Mouse (Mus musculus): Measurements from ENCODE around the gene Fstl4. TPM values are rescaled to one million over a fixed set of nuclear protein-coding genes. Genes with fewer than 3 reads are reported as not detected.
A peak's percentile ranks its signal among the peaks of the same experiment; 100 is the strongest.

Gene Fstl4
- polyA plus RNA-seq, 1 experiment from 2014 or later = 1.5 TPM

DNA sequence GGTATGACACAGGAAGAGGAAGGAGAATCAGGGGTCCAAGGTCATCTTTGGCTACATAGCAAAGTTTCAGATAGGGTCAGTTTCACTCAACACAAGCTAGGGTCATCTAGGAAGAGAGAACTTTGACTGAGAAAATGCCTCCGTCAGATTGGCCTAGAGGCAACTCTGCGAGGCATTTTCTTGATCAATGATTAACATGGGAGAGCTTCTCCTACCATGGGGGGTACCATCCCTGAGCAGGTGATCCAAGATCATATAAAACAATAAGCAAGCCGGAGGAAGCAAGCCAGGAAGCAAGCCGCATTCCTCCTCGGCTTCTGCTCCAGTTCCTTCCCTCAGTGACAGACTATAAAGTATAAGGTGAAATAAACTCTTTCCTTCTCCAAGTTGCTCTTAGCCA, 337.3 kb downstream of the Fstl4 start:
- Histone ChIP-seq H3K27me3 (0 out of 2 replicates have a peak, but pooled peaks cover 3% of the 10 kb centered on the region), H3K9me3 (replicated peaks) (no peaks in the 10 kb centered on the region), H3K4me1 (peaks cover 33% of the 10 kb centered on the region), H3K27ac (no peak overlapping the region), H3K4me2 (no peak overlapping the region), H3K4me3 (replicated peaks) (no peak overlapping the region), H3K9ac (no peak overlapping the region), H3K36me3 (no peaks in the 10 kb centered on the region)
- ATAC-seq (replicated peaks; ENCODE audit: low FRiP score) = no peak
- WGBS = 52% methylated on average over 5 of the region's 5 CpGs

DNA sequence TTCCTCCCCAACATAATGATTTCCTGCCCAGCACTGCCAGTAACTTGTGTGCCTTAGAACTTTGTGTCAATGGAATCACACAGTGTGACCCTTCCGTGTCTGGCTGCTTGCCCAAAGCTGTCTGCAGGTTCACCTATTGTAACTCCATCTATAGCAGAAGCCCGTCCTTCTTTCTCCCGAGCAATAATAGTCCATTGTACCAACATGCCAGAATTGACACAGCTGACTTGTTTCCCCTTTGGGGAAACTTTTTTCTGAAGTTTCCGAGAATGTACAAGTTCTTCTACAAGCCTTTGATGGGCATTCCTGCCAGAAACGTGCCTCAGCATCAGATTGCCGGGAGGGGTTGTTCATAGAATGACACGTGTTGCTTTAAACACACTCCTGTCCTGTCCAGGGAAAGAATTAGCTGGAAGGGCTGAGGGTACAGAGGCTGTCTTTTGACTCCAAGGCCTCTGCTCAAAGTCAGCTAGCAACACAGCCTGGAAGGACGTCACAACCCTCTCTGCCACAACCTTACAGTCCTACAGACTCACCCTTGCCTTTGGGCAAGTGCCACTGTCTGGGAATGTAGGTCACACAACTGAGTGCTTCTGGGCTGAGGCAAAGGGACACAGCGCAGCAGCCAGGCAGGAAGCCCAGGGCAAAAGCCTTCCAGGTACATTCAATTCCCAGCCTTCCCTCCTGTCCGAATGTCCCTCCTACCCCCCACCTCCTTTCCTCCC, 339.3 kb downstream of the Fstl4 start:
- no peak overlapping the region for H3K9ac ChIP-seq
- no peak overlapping the region for H3K4me2 ChIP-seq
- H3K4me1 ChIP-seq = peaks cover 31% of the 10 kb centered on the region
- H3K9me3 ChIP-seq (replicated peaks) = no peaks in the 10 kb centered on the region
- 56% methylated on average over 10 of the region's 10 CpGs for WGBS
- peak overlapping the region; percentile 70 for H3K27ac ChIP-seq
- H3K36me3 ChIP-seq = no peaks in the 10 kb centered on the region
- no peaks in the 10 kb centered on the region for H3K27me3 ChIP-seq
- no peak overlapping the region for H3K4me3 ChIP-seq (replicated peaks)
- ATAC-seq (replicated peaks; ENCODE audit: low FRiP score) = no peak

DNA sequence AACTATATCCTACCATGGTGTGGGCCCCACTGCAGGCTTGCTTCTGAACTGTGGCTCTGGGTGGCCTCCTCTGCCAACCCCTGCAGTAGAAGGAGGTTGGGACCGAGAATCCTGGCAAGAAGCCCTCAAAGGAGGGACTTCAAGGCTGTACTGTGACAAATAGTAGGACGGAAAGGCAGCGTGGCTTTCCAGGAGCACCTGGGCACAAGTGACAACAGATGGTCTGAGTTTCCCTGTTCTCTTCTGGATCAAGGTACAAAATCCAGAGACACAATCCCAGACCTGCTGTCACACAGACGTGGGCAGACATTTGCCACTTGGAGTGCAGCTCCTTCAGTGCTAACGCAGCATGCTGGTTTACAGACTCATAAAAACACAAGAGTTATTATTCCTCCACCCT, 343.3 kb downstream of the Fstl4 start:
- Histone ChIP-seq H3K9ac (no peak overlapping the region), H3K27me3 (no peaks in the 10 kb centered on the region), H3K4me1 (peaks cover 20% of the 10 kb centered on the region), H3K4me3 (replicated peaks) (no peak overlapping the region), H3K4me2 (no peak overlapping the region), H3K27ac (no peak overlapping the region), H3K36me3 (no peaks in the 10 kb centered on the region), H3K9me3 (replicated peaks) (no peaks in the 10 kb centered on the region)
- 55% methylated on average over 5 of the region's 5 CpGs for WGBS
- ATAC-seq (replicated peaks; ENCODE audit: low FRiP score) = no peak

DNA sequence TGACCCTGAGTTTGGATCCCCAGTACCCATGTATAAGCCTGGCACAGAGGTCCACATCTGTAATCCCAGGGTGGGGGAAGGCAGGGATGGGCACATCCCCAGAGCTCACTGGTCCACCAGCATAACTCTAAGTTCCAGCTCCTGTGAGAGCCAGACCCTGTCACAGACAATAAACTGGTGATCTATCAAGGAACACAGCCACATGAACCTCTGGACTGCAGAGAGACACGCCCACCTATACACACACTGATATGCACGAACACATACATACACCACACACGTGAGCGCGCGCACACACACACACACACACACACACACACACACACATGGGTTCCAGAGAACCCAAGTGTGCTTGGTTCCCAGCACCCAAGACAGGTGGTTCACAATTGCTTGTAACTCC, 344.4 kb downstream of the Fstl4 start:
- no peak for ATAC-seq (replicated peaks; ENCODE audit: low FRiP score)
- Histone ChIP-seq H3K4me3 (replicated peaks) (no peak overlapping the region), H3K9ac (no peak overlapping the region), H3K9me3 (replicated peaks) (no peaks in the 10 kb centered on the region), H3K27me3 (peaks cover 2% of the 10 kb centered on the region; the same call in 1 of the 2 replicates), H3K36me3 (no peaks in the 10 kb centered on the region), H3K4me2 (no peak overlapping the region), H3K4me1 (peaks cover 20% of the 10 kb centered on the region), H3K27ac (no peak overlapping the region)
- WGBS = 89% methylated on average over 6 of the region's 6 CpGs

DNA sequence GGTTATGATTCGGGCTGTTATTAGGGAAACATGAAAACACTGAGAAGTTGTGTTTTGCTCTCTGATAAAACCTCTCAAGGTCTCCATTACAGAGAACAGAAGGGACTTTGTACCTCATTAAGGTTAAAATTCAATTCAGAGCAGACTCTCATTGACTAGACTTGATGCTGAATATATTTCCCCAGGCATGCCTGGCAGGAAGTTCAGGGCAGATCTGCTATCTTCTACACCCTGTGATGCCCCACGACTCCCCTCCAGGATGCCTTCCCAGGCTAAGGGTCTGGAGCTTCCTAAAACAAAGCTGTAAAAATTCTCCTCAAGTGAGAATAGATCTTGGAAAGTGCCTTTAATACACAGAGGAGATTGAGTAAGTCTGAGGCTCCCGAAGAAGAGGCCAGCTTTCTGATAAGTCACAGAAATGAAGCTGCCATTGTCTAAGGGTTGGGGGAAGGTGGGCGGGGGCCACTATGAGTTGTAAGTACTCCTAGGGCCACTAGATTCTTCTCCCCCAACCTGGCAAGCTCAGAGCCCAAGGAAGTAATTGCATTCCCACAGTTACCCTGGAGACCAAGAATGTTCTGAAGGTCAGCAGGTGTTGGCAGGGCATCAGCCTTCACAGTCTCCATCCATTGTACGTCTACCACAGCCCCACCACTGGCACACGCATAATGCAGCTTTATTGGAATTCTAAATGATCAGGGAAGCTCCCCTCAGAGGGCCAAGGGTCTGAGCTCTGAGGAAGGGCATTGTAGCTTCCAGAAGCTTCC, 345.4 kb downstream of the Fstl4 start:
- no peak overlapping the region for H3K4me2 ChIP-seq
- no peaks in the 10 kb centered on the region for H3K9me3 ChIP-seq (replicated peaks)
- 63% methylated on average over 6 of the region's 6 CpGs for WGBS
- peaks cover 17% of the 10 kb centered on the region for H3K4me1 ChIP-seq
- peak overlapping the region; percentile 51 for H3K27ac ChIP-seq
- H3K9ac ChIP-seq = no peak overlapping the region
- H3K4me3 ChIP-seq (replicated peaks) = no peak overlapping the region
- no peak for ATAC-seq (replicated peaks; ENCODE audit: low FRiP score)
- peaks cover 4% of the 10 kb centered on the region; the same call in 1 of the 2 replicates for H3K27me3 ChIP-seq
- H3K36me3 ChIP-seq = no peaks in the 10 kb centered on the region

DNA sequence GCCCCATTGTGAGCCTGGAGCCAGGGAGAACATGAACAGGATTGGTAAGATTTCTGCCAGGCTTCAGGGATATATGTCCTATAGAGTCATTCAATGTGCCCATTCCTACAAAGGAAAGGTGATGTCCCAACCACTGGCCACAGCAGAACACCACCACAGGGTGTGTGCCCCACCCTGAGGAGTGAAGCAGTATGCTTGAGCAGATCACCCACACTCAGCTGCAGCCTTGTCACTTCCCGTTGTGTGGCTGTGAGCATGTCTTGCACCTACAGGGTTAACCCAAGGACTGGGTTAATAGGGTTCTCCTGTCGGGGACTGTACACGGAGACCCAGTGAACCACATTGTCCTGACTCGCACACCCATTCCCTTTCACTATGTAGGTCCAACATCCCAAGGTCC, 351.3 kb downstream of the Fstl4 start:
- 65% methylated on average over 4 of the region's 4 CpGs for WGBS

DNA sequence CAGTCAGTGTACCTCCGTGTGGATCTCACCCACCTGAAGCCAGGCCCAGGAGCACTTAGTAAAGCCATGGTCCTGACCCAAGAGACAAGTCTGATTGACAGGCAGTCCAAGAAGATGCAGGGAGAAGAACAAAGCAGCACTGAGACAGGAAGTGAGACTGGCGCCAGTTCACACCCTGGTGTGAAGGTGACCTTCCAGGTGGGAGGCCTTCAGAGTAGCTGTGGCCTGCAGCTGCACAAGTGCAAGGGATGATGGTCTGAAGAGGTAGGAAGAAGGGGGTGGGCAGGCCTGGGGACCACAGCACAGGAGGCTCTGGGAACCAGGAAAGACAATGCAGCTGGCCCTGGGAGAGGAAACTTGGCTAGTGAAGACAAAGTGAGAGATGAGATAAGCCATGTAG, 351.9 kb downstream of the Fstl4 start:
- Histone ChIP-seq H3K4me3 (replicated peaks) (no peak overlapping the region), H3K4me1 (peaks cover 16% of the 10 kb centered on the region), H3K4me2 (no peak overlapping the region), H3K27me3 (peaks cover 4% of the 10 kb centered on the region), H3K9ac (no peak overlapping the region), H3K27ac (no peak overlapping the region), H3K9me3 (replicated peaks) (no peaks in the 10 kb centered on the region), H3K36me3 (no peaks in the 10 kb centered on the region)
- WGBS = 55% methylated on average over 2 of the region's 2 CpGs
- no peak for ATAC-seq (replicated peaks; ENCODE audit: low FRiP score)

More for the DNA sequence above, 351.3 kb downstream of the Fstl4 start:
- H3K4me3 ChIP-seq (replicated peaks) = no peak overlapping the region
- H3K9ac ChIP-seq = no peak overlapping the region
- H3K4me2 ChIP-seq = no peak overlapping the region
- H3K36me3 ChIP-seq = no peaks in the 10 kb centered on the region
- peaks cover 13% of the 10 kb centered on the region for H3K4me1 ChIP-seq
- no peak overlapping the region for H3K27ac ChIP-seq
- ATAC-seq (replicated peaks; ENCODE audit: low FRiP score) = no peak
- peaks cover 4% of the 10 kb centered on the region for H3K27me3 ChIP-seq
- H3K9me3 ChIP-seq (replicated peaks) = no peaks in the 10 kb centered on the region

DNA sequence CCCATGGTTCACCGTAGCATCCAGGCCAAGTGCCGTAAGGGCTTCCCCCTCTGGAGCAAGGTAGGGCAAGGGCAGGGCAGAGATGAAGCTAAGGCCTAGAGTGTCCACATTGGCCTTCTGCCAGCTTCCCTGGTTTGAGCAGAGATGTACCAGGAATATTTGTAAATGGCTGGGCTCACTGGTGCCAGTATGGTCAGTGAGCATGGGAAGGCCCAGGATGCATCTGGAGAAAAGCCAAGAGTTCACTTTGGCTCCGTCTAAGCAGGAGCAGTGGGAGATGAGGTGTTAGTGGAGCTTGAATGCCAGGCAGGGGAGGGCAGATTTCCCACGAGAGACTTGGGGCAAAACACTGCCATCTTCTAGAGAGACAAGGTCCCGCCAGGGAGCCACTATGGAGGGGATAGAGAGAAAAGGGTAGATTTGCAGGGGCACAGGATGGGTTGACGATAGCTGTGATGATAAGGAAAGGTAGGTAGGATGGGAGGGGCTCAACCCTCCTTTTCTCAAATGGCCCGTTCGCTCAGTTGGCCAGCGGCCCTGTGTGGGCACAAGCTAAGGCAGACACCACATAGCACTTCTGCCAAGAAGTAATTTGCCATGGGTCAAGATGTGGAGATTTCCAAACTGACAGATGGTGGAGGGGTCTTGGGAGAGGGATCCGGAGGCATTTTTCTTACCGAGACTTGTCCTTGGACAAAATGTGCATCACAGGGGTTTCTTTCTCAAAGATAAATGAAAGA, 354.0 kb downstream of the Fstl4 start:
- peaks cover 12% of the 10 kb centered on the region; the same call in 1 of the 2 replicates for H3K4me1 ChIP-seq
- no peaks in the 10 kb centered on the region for H3K36me3 ChIP-seq
- ATAC-seq (replicated peaks; ENCODE audit: low FRiP score) = no peak
- no peaks in the 10 kb centered on the region for H3K9me3 ChIP-seq (replicated peaks)
- 87% methylated on average over 11 of the region's 11 CpGs for WGBS
- H3K4me3 ChIP-seq (replicated peaks) = no peak overlapping the region
- no peak overlapping the region for H3K4me2 ChIP-seq
- no peak overlapping the region for H3K27ac ChIP-seq
- peaks cover 4% of the 10 kb centered on the region for H3K27me3 ChIP-seq
- H3K9ac ChIP-seq = no peak overlapping the region

DNA sequence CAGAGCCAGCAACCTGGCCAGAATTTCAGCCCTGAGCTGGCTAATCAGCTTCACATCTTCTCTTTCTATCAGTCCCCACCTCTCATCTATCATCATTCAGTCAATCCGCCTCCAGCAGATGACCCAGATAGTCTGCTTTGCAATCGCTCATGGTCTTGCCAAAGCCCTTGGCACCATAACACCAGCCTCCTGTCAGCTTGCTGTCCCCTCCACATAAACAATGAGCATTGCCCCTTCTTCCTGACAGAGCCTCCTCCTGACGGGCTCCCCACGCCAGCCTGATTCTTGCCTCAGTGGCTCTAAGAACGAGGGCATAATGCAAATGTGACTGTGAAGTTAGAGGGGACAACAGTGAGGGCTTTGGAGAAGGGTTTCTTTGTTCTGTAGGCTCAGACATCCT, 355.5 kb downstream of the Fstl4 start:
- Histone ChIP-seq H3K36me3 (no peaks in the 10 kb centered on the region), H3K4me2 (no peak overlapping the region), H3K27me3 (no peaks in the 10 kb centered on the region; the same call in 1 of the 2 replicates), H3K9ac (no peak overlapping the region), H3K27ac (no peak overlapping the region), H3K4me3 (replicated peaks) (no peak overlapping the region), H3K4me1 (peaks cover 12% of the 10 kb centered on the region; the same call in 1 of the 2 replicates), H3K9me3 (replicated peaks) (no peaks in the 10 kb centered on the region)
- WGBS = 86% methylated on average over 5 of the region's 5 CpGs
- no peak for ATAC-seq (replicated peaks; ENCODE audit: low FRiP score)

DNA sequence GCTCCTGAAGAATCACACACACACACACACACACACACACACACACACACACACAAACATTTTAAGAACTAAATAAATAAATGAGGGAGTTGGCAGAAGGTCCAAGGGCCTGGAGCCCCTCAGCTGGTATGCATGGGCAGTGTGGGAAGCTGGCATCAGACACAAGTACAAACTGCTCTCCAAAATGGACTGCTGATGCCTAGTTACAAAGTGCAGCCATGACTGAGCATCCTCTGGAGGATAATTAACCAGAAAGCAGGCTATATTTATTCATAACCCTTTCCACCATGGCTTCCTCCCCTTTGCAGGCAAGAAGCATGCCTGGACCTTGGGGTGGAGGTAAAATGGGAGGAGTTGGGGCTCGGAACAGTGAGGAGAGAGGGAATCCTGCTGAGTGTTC, 356.8 kb downstream of the Fstl4 start:
- peaks cover 12% of the 10 kb centered on the region; the same call in 1 of the 2 replicates for H3K4me1 ChIP-seq
- ATAC-seq (replicated peaks; ENCODE audit: low FRiP score) = peak; percentile 46; the same call in 1 of the 2 replicates
- no peak overlapping the region for H3K27ac ChIP-seq
- no peak overlapping the region for H3K9ac ChIP-seq
- WGBS = 52% methylated on average over 1 of the region's 1 CpGs
- no peak overlapping the region for H3K4me3 ChIP-seq (replicated peaks)
- no peaks in the 10 kb centered on the region for H3K27me3 ChIP-seq
- H3K36me3 ChIP-seq = no peaks in the 10 kb centered on the region
- H3K4me2 ChIP-seq = no peak overlapping the region
- no peaks in the 10 kb centered on the region for H3K9me3 ChIP-seq (replicated peaks)

DNA sequence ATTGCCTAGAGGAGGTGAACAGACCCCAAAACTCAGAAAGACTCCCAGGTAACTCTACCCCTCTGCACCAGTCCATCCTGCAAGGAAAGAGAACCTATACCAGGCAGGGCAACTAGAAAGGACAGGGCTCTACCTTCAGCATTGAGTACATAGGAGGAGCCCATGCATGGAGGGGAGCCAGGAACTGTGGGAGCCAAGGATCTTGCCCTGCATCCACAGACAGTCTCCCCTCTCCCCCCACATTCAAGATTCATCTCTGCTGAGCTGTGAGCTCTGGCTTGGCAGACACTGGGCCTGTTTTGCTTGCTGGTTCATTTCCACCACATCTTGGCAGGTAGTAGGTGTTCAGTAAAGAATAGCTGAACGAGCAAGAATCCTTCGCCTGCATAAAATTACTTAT, 360.4 kb downstream of the Fstl4 start:
- Histone ChIP-seq H3K36me3 (no peaks in the 10 kb centered on the region), H3K4me1 (0 out of 2 replicates have a peak, but pooled peaks cover 5% of the 10 kb centered on the region), H3K4me3 (replicated peaks) (no peak overlapping the region), H3K27me3 (no peaks in the 10 kb centered on the region), H3K4me2 (no peak overlapping the region), H3K27ac (no peak overlapping the region), H3K9ac (no peak overlapping the region), H3K9me3 (replicated peaks) (no peaks in the 10 kb centered on the region)
- WGBS = 84% methylated on average over 2 of the region's 2 CpGs
- no peak for ATAC-seq (replicated peaks; ENCODE audit: low FRiP score)

DNA sequence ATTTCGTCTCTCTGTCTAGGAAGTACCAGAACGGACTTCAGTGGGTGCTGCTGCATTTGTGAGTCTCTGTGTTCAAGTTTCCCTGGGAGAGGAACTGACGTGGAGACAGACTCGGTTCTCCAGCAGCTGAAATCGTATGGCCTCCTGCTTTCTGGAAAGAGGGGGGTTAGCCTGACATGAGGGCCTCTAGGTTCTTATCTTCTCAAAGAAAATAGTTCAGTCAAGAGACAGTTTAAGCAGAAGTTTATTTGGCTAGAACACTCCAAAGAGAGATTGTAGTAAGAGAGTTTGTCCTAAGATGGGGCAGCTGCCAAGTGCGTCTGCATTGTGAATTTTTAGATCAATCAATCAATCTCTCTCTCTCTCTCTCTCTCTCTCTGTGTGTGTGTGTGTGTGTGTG, 362.2 kb downstream of the Fstl4 start:
- H3K36me3 ChIP-seq = no peaks in the 10 kb centered on the region
- H3K27me3 ChIP-seq = 0 out of 2 replicates have a peak, but pooled peaks cover 3% of the 10 kb centered on the region
- ATAC-seq (replicated peaks; ENCODE audit: low FRiP score) = no peak
- H3K4me2 ChIP-seq = no peak overlapping the region
- no peaks in the 10 kb centered on the region for H3K4me1 ChIP-seq
- H3K9me3 ChIP-seq (replicated peaks) = no peaks in the 10 kb centered on the region
- H3K9ac ChIP-seq = no peak overlapping the region
- no peak overlapping the region for H3K4me3 ChIP-seq (replicated peaks)
- WGBS = 55% methylated on average over 6 of the region's 6 CpGs
- no peak overlapping the region for H3K27ac ChIP-seq

All from kidney, embryonic 15.5 days (tissue).